Mouse (Mus musculus): ENCODE measurements at regions not wholly inside any gene's neighbourhood (a gene's known extent, or its start where the extent isn't known, plus 50 kb on each side); places are given as distances from the start of the nearest gene placed in this dataset.
A peak's percentile ranks its signal among the peaks of the same experiment; 100 is the strongest.
"Not testable (repeated sequence)": the region's sequence is repeated elsewhere in the genome, so short reads cannot be mapped to it uniquely, and the experiment has no call there.

DNA sequence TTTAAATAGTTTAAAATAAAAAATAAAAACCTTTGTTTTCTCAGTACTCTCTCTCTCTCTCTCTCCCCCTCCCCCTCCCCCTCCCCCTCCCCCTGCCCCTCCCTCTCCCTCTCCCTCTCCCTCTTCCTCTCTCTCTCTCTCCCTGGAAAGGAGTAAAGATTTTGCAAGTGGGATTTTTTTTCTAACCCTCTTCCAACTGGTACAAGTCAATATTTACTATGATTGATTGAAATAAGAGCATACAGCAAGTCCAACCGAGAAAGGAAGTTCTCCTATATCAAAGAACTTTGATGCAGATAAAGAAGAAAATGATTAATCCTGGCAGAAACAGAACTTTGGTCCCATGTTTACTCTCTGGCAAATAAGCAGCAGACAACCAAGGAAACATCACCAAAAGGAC, 89.0 kb upstream of the Reln start:
- no peak for DNase-seq (ENCODE audit: low read depth, low spot score)

DNA sequence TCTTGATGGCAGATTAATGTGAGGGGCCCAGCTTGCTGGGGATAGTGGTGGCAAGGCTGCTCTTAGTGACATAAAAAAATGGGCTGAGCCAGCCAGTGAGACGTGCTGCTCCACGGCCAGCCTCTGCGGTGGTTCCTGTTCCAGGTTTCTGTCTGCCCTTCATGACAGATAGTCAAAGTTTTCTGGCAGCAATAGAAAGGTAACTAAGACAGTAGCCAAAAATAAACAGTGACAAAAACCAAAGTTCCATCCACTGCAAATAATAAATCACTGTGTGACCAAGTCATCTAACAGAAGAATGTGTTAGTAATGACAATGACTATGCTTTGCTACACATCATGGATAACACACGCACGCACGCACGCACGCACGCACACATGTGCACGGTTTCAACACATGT, 87.2 kb upstream of the Reln start:
- DNase-seq (ENCODE audit: low read depth, low spot score): no peak

DNA sequence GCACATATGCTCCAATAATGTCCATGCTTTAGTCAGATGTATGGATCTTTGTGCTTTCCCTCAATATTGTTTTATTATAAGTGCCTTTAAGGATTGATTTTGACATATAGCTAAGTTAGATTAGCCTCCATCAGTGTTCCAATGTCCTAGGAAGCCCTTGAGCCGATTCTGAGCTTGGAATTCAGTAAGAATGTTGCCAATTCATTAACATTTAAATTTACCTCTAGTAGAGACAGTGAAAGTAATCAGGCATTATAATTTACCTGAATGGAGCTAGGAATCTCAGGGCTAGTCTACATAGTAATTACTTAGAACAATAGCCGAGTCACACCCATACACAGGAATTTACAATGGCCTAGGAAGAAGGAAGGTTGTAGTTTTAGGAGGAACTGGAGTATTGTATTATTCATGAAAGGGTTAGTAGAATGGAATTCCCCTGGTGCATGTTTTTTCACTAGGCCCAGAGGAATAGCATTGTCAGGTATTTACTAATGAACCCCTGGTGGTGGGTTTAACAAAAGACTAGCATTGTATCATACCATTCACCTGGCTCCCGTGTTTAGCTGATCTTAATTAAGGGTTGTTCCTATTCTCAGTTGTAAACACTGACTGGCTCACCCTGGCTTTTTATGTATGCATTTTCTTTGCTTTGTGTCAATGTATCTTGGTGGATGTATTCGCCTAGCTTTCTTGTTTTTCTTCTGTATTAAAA, 81.4 kb upstream of the Reln start:
- not testable (repeated sequence) for DNase-seq (ENCODE audit: low read depth, low spot score)

DNA sequence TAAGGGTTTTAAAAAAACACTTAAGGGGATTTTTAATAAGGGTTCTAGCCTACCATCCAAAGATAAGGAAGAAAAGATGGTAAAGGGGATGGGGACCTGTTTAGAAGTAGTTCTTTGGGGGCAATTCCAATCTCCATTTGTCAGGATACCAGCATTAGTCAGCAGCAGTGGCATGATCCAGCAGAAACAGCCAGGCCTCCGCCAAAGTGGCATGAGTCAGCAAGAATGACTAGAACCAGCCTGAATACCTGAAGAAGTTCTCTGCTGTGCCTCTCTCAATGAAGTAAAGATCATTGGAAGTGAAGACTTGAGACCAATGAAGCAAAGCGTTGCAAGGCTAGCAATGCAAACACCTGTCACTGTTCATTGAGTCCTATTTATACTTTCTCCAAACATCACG, 71.5 kb upstream of the Reln start:
- peak; percentile 36 for DNase-seq (ENCODE audit: low read depth, low spot score)

DNA sequence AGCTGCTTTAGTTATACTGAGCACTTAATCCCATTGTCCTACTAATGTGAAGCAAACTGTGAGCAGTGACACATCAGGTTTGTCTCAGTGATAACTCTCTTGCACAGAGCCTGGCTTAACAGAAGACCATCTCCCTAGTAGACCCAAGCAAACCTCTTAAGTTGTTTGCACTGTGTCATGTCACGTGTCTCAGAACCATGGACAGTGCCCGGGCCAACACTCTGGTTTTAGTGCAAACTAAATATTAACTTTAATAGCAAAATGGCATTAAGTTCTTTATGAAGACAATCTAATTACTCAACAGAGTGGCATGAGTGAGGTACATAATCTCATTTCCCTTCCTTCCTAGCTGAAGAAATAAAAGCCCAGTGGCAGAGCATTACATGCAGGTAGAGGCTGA, 54.6 kb upstream of the Reln start:
- no peak for DNase-seq (ENCODE audit: low read depth, low spot score)
